14 mouse cellular contexts compared by ENCODE assay signal in genomic region chr7:123385693-123386407, GRCm38 (mm10). TPM values are rescaled to one million over a fixed set of nuclear protein-coding genes. Genes with fewer than 3 reads are reported as not detected.
DNase-seq lines count a peak whose midpoint lies in the region; ATAC-seq and TF ChIP-seq lines count a peak whose summit lies in the region.
"Had no signal": no experiment of that assay in that cellular context is flagged by ENCODE, and none has a peak within 500 bp of the region (broad histone marks: within the 10 kb centered on the region; RNA-seq: fewer than 3 reads in every experiment).

No protein-coding gene starts in this region.

- H3K4me3 ChIP-seq in liver, embryonic 12.5 days = no peak overlapping the region
- no peak overlapping the region for H3K4me3 ChIP-seq in small intestine, adult 2 months (ENCODE audit: low read depth, low read length)
- H3K4me3 ChIP-seq in midbrain, embryonic 13.5 days (replicated peaks) = no peak overlapping the region
- H3K4me3 ChIP-seq: forebrain, embryonic 13.5 days; heart, adult 2 months had no signal

- no peaks in the 10 kb centered on the region for H3K27me3 ChIP-seq in liver, embryonic 12.5 days (replicated peaks)
- H3K27me3 ChIP-seq in small intestine, adult 2 months (ENCODE audit: control insufficient read depth, insufficient read depth, low read length) = no peaks in the 10 kb centered on the region
- H3K27me3 ChIP-seq in midbrain, embryonic 13.5 days = no peaks in the 10 kb centered on the region
- H3K27me3 ChIP-seq: forebrain, embryonic 13.5 days had no signal

- peak overlapping the region; percentile 58 for H3K27ac ChIP-seq in liver, embryonic 12.5 days
- peak overlapping the region; percentile 53 for H3K27ac ChIP-seq in small intestine, adult 2 months (ENCODE audit: insufficient read depth, low read depth, low read length)
- no peak overlapping the region for H3K27ac ChIP-seq in midbrain, embryonic 13.5 days
- H3K27ac ChIP-seq: forebrain, embryonic 13.5 days; heart, adult 2 months; macrophage had no signal

- peak; percentile 55; the same call in 1 of the 2 replicates for ATAC-seq in liver, embryonic 12.5 days
- no peak for ATAC-seq in midbrain, embryonic 13.5 days
- ATAC-seq: forebrain, embryonic 13.5 days; hindbrain, embryonic 16.5 days had no signal

- 67% methylated on average over 11 of the region's 11 CpGs for WGBS in liver, embryonic 12.5 days (ENCODE audit: insufficient replicate concordance)
- 34% methylated on average over 11 of the region's 11 CpGs for WGBS in small intestine, adult 2 months
- 84% methylated on average over 11 of the region's 11 CpGs for WGBS in midbrain, embryonic 13.5 days

- peak; percentile 37 to 45 for DNase-seq in adrenal gland, postnatal 36 days
- DNase-seq in adrenal gland, adult 18-20 months (ENCODE audit: low spot score in 2 of 2) = no peak
- DNase-seq in kidney, adult 9 months = peak; percentile 73
- no peak for DNase-seq in cerebellum, adult 11-12 months
- DNase-seq in layer of hippocampus, adult 8-10 months (ENCODE audit: low spot score in 2 of 2) = no peak
- DNase-seq: cerebellum, adult 18-20 months; heart, adult 2 months had no signal

- peaks cover 56% of the 10 kb centered on the region for H3K36me3 ChIP-seq in liver, embryonic 12.5 days
- H3K36me3 ChIP-seq in small intestine, adult 2 months (ENCODE audit: control insufficient read depth, insufficient read depth, low read length) = peaks cover 11% of the 10 kb centered on the region
- H3K36me3 ChIP-seq in midbrain, embryonic 13.5 days = peaks cover 42% of the 10 kb centered on the region

- H3K4me1 ChIP-seq in liver, embryonic 12.5 days = peaks cover 16% of the 10 kb centered on the region
- peaks cover 21% of the 10 kb centered on the region; the same call in 1 of the 2 replicates for H3K4me1 ChIP-seq in small intestine, adult 2 months (ENCODE audit: control insufficient read depth, insufficient read depth, insufficient read length, low read length)
- no peaks in the 10 kb centered on the region for H3K4me1 ChIP-seq in midbrain, embryonic 13.5 days (replicated peaks)
- H3K4me1 ChIP-seq: forebrain, embryonic 13.5 days had no signal

- no peak for TF ChIP-seq POLR2A in small intestine, adult 2 months (IDR thresholded peaks at IDR 0.05; ENCODE audit: low read depth, low read length)

- no peaks in the 10 kb centered on the region for H3K9me3 ChIP-seq in liver, embryonic 12.5 days (replicated peaks)
- H3K9me3 ChIP-seq in midbrain, embryonic 13.5 days = no peaks in the 10 kb centered on the region
- H3K9me3 ChIP-seq: forebrain, embryonic 13.5 days; G1E had no signal

- no peak overlapping the region for H3K9ac ChIP-seq in liver, embryonic 12.5 days
- no peak overlapping the region for H3K9ac ChIP-seq in midbrain, embryonic 13.5 days (replicated peaks)
- H3K9ac ChIP-seq: forebrain, embryonic 13.5 days had no signal

- H3K4me2 ChIP-seq in liver, embryonic 12.5 days = no peak overlapping the region
- H3K4me2 ChIP-seq in midbrain, embryonic 13.5 days (replicated peaks) = no peak overlapping the region
- H3K4me2 ChIP-seq: forebrain, embryonic 13.5 days had no signal

- TF ChIP-seq CTCF in small intestine, adult 2 months (IDR thresholded peaks at IDR 0.05; ENCODE audit: extremely low read depth, insufficient read length, insufficient replicate concordance, low read depth, low read length) = no peak

RNA-seq across cellular contexts. Expression of gene Arhgap17, which starts 16.1 kb away (rescaled TPM):
- 10 to 100 TPM; 57.7 to 73.3 TPM for total RNA-seq in adrenal gland, postnatal 36 days (2021)
- 10 to 100 TPM; 35.6 to 51.9 TPM for total RNA-seq in adrenal gland, adult 18-20 months (2021)
- 16.7 TPM in 2 replicates for polyA plus RNA-seq in liver, embryonic 12.5 days (2016; fragmentation: Nextera tagmentation; extraction: Ambion mirVana)
- polyA plus RNA-seq in small intestine, adult 2 months (2012; rRNA removed) = 24.7 and 69.8 TPM in 2 replicates
- 12.7 and 13.6 TPM in 2 replicates for polyA plus RNA-seq in midbrain, embryonic 13.5 days (2015; fragmentation: Nextera tagmentation; extraction: Ambion mirVana)
- 10 to 100 TPM; 27.6 to 42.0 (median 35.2) TPM for total RNA-seq in layer of hippocampus, adult 8-10 months (2022)

RNA-seq across cellular contexts. Expression of gene Lcmt1, which starts 16.3 kb away (rescaled TPM):
- 10 to 100 TPM; 24.9 to 29.4 TPM for total RNA-seq in adrenal gland, postnatal 36 days (2021)
- 10 to 100 TPM; 25.9 to 26.6 TPM for total RNA-seq in adrenal gland, adult 18-20 months (2021)
- polyA plus RNA-seq in liver, embryonic 12.5 days (2016; fragmentation: Nextera tagmentation; extraction: Ambion mirVana) = 33.4 and 34.4 TPM in 2 replicates
- 21.5 and 21.6 TPM in 2 replicates for polyA plus RNA-seq in small intestine, adult 2 months (2012; rRNA removed)
- polyA plus RNA-seq in midbrain, embryonic 13.5 days (2015; fragmentation: Nextera tagmentation; extraction: Ambion mirVana) = 85.3 and 89.9 TPM in 2 replicates
- 10 to 100 TPM; 79.7 to 96.9 (median 88.7) TPM for total RNA-seq in layer of hippocampus, adult 8-10 months (2022)

Comparison
In these comparisons a context has a peak if more than half of its experiments do, and no peak if none do; other contexts are left out.
1. DNase-seq: peak in adrenal gland, postnatal 36 days (2 of 2) and kidney, adult 9 months (single experiment); none in adrenal gland, adult 18-20 months (0 of 2), cerebellum, adult 11-12 months (single experiment) and layer of hippocampus, adult 8-10 months (0 of 2).